Mouse (Mus musculus): Measurements from ENCODE around the gene Pygo2. TPM values are rescaled to one million over a fixed set of nuclear protein-coding genes. Genes with fewer than 3 reads are reported as not detected.

Gene Pygo2
- polyA plus RNA-seq, 1 experiment from 2014 or later: 30.4 TPM

DNA sequence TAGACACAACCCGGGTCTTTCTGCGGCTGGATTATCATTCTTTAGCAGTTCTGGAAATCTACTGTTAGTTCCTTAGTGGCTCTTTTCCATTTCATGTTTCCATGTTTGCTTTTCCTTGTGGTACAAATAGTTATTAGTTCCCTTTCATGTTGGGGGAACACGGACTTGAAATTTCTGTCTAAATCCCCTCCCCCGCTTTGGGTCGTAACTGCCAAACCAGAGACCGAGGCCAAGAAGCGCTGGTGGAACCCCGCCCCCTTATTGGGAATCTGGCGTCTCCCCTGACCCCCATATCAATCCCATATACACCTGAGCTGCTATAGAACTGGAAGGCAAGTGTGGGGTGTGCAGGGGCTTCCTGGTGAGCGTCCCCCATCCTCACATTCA is 34.6 kb upstream of the Pygo2 start:
- ATAC-seq: no peak
- H3K4me2 ChIP-seq: peak overlapping the region; percentile 96
- no peaks in the 10 kb centered on the region for H3K36me3 ChIP-seq (ENCODE audit: poor library complexity, severe bottlenecking)
- H3K4me3 ChIP-seq: peak overlapping the region; percentile 48
- peaks cover 27% of the 10 kb centered on the region for H3K27me3 ChIP-seq
- 8% methylated on average over 10 of the region's 10 CpGs for WGBS
- no peak overlapping the region for H3K27ac ChIP-seq
- H3K9me3 ChIP-seq (replicated peaks): no peaks in the 10 kb centered on the region
- peaks cover 61% of the 10 kb centered on the region for H3K4me1 ChIP-seq
- H3K9ac ChIP-seq: peak overlapping the region; percentile 63; the same call in 1 of the 2 replicates

- no peak for ATAC-seq
- H3K9me3 ChIP-seq (replicated peaks): no peaks in the 10 kb centered on the region
- peaks cover 54% of the 10 kb centered on the region for H3K4me1 ChIP-seq
- H3K27ac ChIP-seq: no peak overlapping the region
- peaks cover 27% of the 10 kb centered on the region for H3K27me3 ChIP-seq
- H3K4me2 ChIP-seq: peak overlapping the region; percentile 96
- 0 out of 2 replicates have a peak, but pooled peaks cover 2% of the 10 kb centered on the region for H3K36me3 ChIP-seq (ENCODE audit: poor library complexity, severe bottlenecking)
- peak overlapping the region; percentile 63 for H3K9ac ChIP-seq
- under 1% methylated on average over 34 of the region's 44 CpGs for WGBS
- peak overlapping the region; percentile 48 for H3K4me3 ChIP-seq
Observed at GRCm38 (mm10) chr3:89395806-89396653, 34.0 kb upstream of the Pygo2 start.

GRCm38 (mm10) chr3:89396654-89397005 is 33.4 kb upstream of the Pygo2 start:
- Histone ChIP-seq H3K9me3 (replicated peaks) (no peaks in the 10 kb centered on the region), H3K9ac (peak overlapping the region; percentile 63; the same call in 1 of the 2 replicates)

DNA sequence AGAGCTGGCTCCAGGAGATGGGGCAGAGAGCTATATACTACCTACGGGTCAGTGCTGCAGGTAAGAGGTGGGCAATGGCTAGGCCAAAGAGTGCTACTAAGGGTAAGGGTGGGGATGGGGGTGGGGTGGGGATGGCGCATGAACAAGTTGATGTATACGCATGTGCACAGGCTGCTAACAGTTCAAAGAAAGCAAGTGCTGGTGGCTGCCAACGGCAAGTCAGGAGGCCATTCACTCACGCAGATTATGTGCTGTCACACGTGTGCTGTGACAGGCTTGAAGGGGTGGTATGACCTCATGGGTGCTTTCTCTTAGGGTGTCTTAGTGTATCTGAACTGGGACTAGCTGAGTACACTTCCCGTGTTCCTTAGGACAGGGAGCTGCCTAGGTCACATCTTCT is 28.7 kb upstream of the Pygo2 start:
- Histone ChIP-seq H3K9ac (no peak overlapping the region), H3K4me2 (no peak overlapping the region), H3K27me3 (no peaks in the 10 kb centered on the region), H3K9me3 (replicated peaks) (no peaks in the 10 kb centered on the region), H3K36me3 (ENCODE audit: poor library complexity, severe bottlenecking) (peaks cover 42% of the 10 kb centered on the region), H3K4me3 (no peak overlapping the region), H3K27ac (no peak overlapping the region), H3K4me1 (peaks cover 6% of the 10 kb centered on the region; the same call in 1 of the 2 replicates)
- 92% methylated on average over 7 of the region's 7 CpGs for WGBS
- no peak for ATAC-seq

More at GRCm38 (mm10) chr3:89396654-89397005, 33.4 kb upstream of the Pygo2 start:
- ATAC-seq: no peak
- Histone ChIP-seq H3K36me3 (ENCODE audit: poor library complexity, severe bottlenecking) (peaks cover 8% of the 10 kb centered on the region; the same call in 1 of the 2 replicates), H3K27me3 (peaks cover 27% of the 10 kb centered on the region), H3K4me1 (peaks cover 48% of the 10 kb centered on the region), H3K27ac (no peak overlapping the region), H3K4me3 (peak overlapping the region; percentile 48), H3K4me2 (peak overlapping the region; percentile 96)
- WGBS: 0% methylated on average over 4 of the region's 4 CpGs

DNA sequence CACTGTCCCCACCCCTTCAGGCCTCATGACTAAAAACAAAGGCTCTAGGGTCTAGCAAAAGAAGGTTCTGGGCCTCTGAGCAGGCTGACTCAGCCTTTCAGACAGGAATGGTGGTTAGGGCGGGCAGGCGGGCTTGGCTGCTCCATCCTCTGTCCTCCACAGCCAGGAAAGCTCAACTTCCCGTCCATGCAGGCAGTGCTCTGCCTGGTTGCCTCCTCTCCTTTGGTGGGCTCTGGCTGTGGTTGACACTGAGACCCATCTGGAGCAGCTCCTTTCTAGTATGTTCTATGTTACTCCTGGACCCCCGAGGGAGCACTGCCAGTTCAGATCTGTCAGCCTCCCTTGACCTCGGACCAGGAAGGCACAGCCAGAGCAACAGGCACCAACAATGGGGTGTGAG is 27.3 kb upstream of the Pygo2 start, which contains the start of gene Lenep:
Gene Lenep, minus strand, starts transcription at position 101 of the 400 bp plus-strand sequence.
- H3K4me2 ChIP-seq: no peak within 1 kb of the TSS
- no peak within 1 kb of the TSS for H3K4me3 ChIP-seq
- H3K36me3 ChIP-seq (ENCODE audit: poor library complexity, severe bottlenecking): peaks cover 50% of the 10 kb centered on the region
- H3K4me1 ChIP-seq: peaks cover 4% of the 10 kb centered on the region; the same call in 1 of the 2 replicates
- 74% methylated on average over 5 of the region's 5 CpGs for WGBS
- H3K9me3 ChIP-seq (replicated peaks): no peaks in the 10 kb centered on the region
- H3K27me3 ChIP-seq: no peaks in the 10 kb centered on the region
- H3K27ac ChIP-seq: no peak within 1 kb of the TSS
- no peak for ATAC-seq
- no peak within 1 kb of the TSS for H3K9ac ChIP-seq

DNA sequence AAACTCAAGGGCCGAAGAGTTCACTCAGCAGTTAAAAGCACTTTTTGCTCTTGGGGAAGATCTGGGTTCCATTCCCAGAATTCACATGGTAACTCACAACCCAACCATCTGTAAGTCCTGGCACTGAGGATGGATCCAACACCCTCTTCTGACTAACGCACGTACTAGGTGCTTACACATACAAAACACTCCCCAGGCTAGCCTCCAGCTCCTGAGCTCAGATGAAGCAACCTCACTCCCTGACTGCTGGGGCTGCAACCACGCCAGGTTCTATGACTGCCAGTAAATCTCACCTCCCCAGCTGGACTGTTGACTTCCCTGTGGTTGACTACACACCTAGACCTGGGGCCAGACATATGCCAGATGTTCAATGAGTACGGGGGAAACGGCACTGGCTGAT is 23.1 kb upstream of the Pygo2 start:
- Histone ChIP-seq H3K36me3 (ENCODE audit: poor library complexity, severe bottlenecking) (peaks cover 50% of the 10 kb centered on the region), H3K27ac (no peak overlapping the region), H3K4me1 (peaks cover 11% of the 10 kb centered on the region), H3K4me3 (no peak overlapping the region), H3K9ac (0 out of 2 replicates have a peak overlapping the region, but pooled peaks have one; percentile 4), H3K4me2 (no peak overlapping the region), H3K9me3 (replicated peaks) (no peaks in the 10 kb centered on the region), H3K27me3 (no peaks in the 10 kb centered on the region)
- 89% methylated on average over 6 of the region's 6 CpGs for WGBS
- no peak for ATAC-seq

DNA sequence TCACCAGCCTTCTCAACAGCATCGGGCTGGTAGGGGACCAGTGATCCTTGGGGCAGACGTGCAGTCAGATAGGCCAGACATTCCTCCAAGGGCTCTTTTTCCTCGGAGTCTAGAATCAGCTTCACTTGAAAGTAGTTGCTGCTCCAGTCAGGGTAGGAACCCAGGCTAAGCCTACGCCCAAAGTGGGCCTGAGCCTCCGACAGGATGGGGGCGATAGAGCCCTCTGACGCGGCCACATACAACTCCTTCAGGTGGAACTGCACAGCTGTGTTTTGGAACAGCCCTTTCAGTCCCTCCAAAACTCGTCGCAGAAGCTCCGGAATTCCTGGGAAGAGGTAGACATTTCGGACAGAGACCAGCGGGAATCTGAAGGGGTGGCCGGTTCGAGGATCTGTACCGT is 21.6 kb upstream of the Pygo2 start:
- Histone ChIP-seq H3K4me1 (peaks cover 11% of the 10 kb centered on the region), H3K4me2 (no peak overlapping the region), H3K36me3 (ENCODE audit: poor library complexity, severe bottlenecking) (peaks cover 37% of the 10 kb centered on the region), H3K27ac (no peak overlapping the region), H3K9ac (no peak overlapping the region), H3K9me3 (replicated peaks) (no peaks in the 10 kb centered on the region), H3K4me3 (no peak overlapping the region), H3K27me3 (no peaks in the 10 kb centered on the region)
- ATAC-seq: no peak
- WGBS: 67% methylated on average over 16 of the region's 16 CpGs

- no peak overlapping the region for H3K4me3 ChIP-seq
- no peak overlapping the region for H3K4me2 ChIP-seq
- 96% methylated on average over 3 of the region's 3 CpGs for WGBS
- H3K9me3 ChIP-seq (replicated peaks): no peaks in the 10 kb centered on the region
- no peaks in the 10 kb centered on the region for H3K27me3 ChIP-seq
- no peak overlapping the region for H3K9ac ChIP-seq
- H3K36me3 ChIP-seq (ENCODE audit: poor library complexity, severe bottlenecking): peaks cover 38% of the 10 kb centered on the region
- H3K4me1 ChIP-seq: peaks cover 11% of the 10 kb centered on the region
- no peak for ATAC-seq
- no peak overlapping the region for H3K27ac ChIP-seq
Observed at GRCm38 (mm10) chr3:89409701-89410100, 20.3 kb upstream of the Pygo2 start.

- Histone ChIP-seq H3K36me3 (ENCODE audit: poor library complexity, severe bottlenecking) (peaks cover 43% of the 10 kb centered on the region), H3K27me3 (no peaks in the 10 kb centered on the region), H3K4me2 (peak overlapping the region; percentile 78), H3K4me1 (peaks cover 11% of the 10 kb centered on the region), H3K9me3 (replicated peaks) (no peaks in the 10 kb centered on the region), H3K27ac (peak overlapping the region; percentile 16; the same call in 1 of the 2 replicates), H3K9ac (peak overlapping the region; percentile 62), H3K4me3 (peak overlapping the region; percentile 59)
- 78% methylated on average over 10 of the region's 10 CpGs for WGBS
- ATAC-seq: no peak
Observed at GRCm38 (mm10) chr3:89410864-89411263, 19.1 kb upstream of the Pygo2 start.

GRCm38 (mm10) chr3:89411490-89412393 is 18.3 kb upstream of the Pygo2 start, which contains the start of gene Flad1:
Gene Flad1 (minus strand): TSS chr3:89411870.
- H3K9ac ChIP-seq: peak within 1 kb of the TSS; percentile 62
- peak within 1 kb of the TSS; percentile 78 for H3K4me2 ChIP-seq
- H3K9me3 ChIP-seq (replicated peaks): no peaks in the 10 kb centered on the region
- H3K36me3 ChIP-seq (ENCODE audit: poor library complexity, severe bottlenecking): peaks cover 48% of the 10 kb centered on the region
- 6% methylated on average over 28 of the region's 28 CpGs for WGBS
- ATAC-seq: peak; percentile 99
- H3K4me1 ChIP-seq: peaks cover 20% of the 10 kb centered on the region
- peak within 1 kb of the TSS; percentile 16; the same call in 1 of the 2 replicates for H3K27ac ChIP-seq
- no peaks in the 10 kb centered on the region for H3K27me3 ChIP-seq
- peak within 1 kb of the TSS; percentile 59 for H3K4me3 ChIP-seq

GRCm38 (mm10) chr3:89416158-89416557 is 13.9 kb upstream of the Pygo2 start:
- no peak overlapping the region for H3K9ac ChIP-seq
- peaks cover 30% of the 10 kb centered on the region for H3K36me3 ChIP-seq (ENCODE audit: poor library complexity, severe bottlenecking)
- H3K4me3 ChIP-seq: no peak overlapping the region
- no peak overlapping the region for H3K27ac ChIP-seq
- peaks cover 38% of the 10 kb centered on the region for H3K4me1 ChIP-seq
- H3K4me2 ChIP-seq: peak overlapping the region; percentile 91; the same call in 1 of the 2 replicates
- ATAC-seq: no peak
- H3K9me3 ChIP-seq (replicated peaks): no peaks in the 10 kb centered on the region
- no peaks in the 10 kb centered on the region for H3K27me3 ChIP-seq
- WGBS: 96% methylated on average over 8 of the region's 8 CpGs
